Mouse (Mus musculus) bone marrow, adult 2 months (tissue): ENCODE data around the gene Ssrp1.

Experiments used
- CTCF ChIP-seq: fragments of 200-500 bp; IDR thresholded peaks from 2 replicates; pipeline ENCODE4 v1.5.1; 2011; ENCODE audit warnings: low read length, control low read depth; ENCODE audit not compliant: control insufficient read depth, insufficient read depth
- POLR2A ChIP-seq: fragments of 200-500 bp; IDR thresholded peaks from 2 replicates; pipeline ENCODE4 v1.6.1; 2011; ENCODE audit warnings: low read depth, mild to moderate bottlenecking, control low read depth, low read length, borderline replicate concordance; ENCODE audit not compliant: control insufficient read depth

- TF ChIP-seq POLR2A (no peak), CTCF (peak; percentile 24; the same call in 1 of the 2 replicates)
Measured at GRCm38 (mm10) chr2:85022043-85022442, 15.0 kb upstream of the Ssrp1 start.
